Mouse (Mus musculus): ENCODE measurements at regions not wholly inside any gene's neighbourhood (a gene's known extent, or its start where the extent isn't known, plus 50 kb on each side); places are given as distances from the start of the nearest gene placed in this dataset.

- TF ChIP-seq GATA1 (IDR thresholded peaks at IDR 0.05; ENCODE audit: borderline replicate concordance, low read length) (no peak), CTCF (IDR thresholded peaks at IDR 0.05; ENCODE audit: low read depth, low read length) (no peak), POLR2AphosphoS5 (IDR thresholded peaks at IDR 0.05; ENCODE audit: insufficient replicate concordance, low read depth, low read length) (no peak), TAL1 (conservative IDR thresholded peaks at IDR 0.05; ENCODE audit: low read depth, low read length) (no peak)
These were observed 54.2 kb upstream of the Plppr5 start for GRCm38 (mm10) chr3:117520461-117520860.
